Comparison of ENCODE assay signal across 30 mouse cellular contexts in the genomic region with DNA sequence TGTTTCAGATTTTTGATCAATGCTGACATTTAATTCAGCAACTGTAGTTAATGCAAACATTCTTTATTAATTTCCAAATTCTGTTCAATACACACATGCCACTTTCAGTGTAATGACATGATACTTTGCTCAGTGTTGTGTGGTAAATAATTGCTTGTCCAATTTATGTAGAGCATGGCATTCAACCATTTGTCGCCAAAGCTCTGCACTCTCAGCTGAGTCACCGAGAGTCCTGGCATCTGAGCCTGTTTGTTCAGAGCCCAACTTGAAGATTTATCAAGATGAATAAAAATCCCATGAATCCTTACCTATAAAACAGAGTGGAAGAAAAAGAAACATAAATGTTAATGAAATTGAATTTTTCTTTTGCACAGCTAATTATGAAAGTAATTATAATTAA. TPM values are rescaled to one million over a fixed set of nuclear protein-coding genes. Genes with fewer than 3 reads are reported as not detected.
"Had no signal": no experiment of that assay in that cellular context is flagged by ENCODE, and none has a peak within 500 bp of the region (broad histone marks: within the 10 kb centered on the region; RNA-seq: fewer than 3 reads in every experiment).

No protein-coding gene starts in this region.

- DNase-seq: gastrocnemius, adult 2 months; gastrocnemius, postnatal 10 days; gastrocnemius, postnatal 25 days; heart, adult 18-20 months; heart, postnatal 10 days; heart, postnatal 4 days; kidney, adult 11 months; kidney, adult 2 months; kidney, adult 9 months; kidney, postnatal 14 days; kidney, postnatal 36 days; layer of hippocampus, adult 9-11 months; layer of hippocampus, postnatal 36 days; liver; liver, embryonic 13.5 days had no signal

- H3K27ac ChIP-seq: gastrocnemius, adult 2 months; heart, embryonic 10.5 days; hindbrain, embryonic 10.5 days; hindbrain, embryonic 12.5 days; hindbrain, embryonic 14.5 days; kidney, embryonic 15.5 days; kidney, postnatal 0 days; limb, embryonic 10.5 days; limb, embryonic 12.5 days; liver, embryonic 13.5 days; liver, embryonic 15.5 days had no signal

- H3K36me3 ChIP-seq: heart, embryonic 10.5 days; heart, embryonic 12.5 days; hindbrain, embryonic 10.5 days; hindbrain, embryonic 12.5 days; kidney, embryonic 15.5 days; limb, embryonic 10.5 days; limb, embryonic 12.5 days; liver, embryonic 13.5 days; liver, embryonic 15.5 days had no signal

- H3K4me3 ChIP-seq: gastrocnemius, adult 2 months; heart, embryonic 10.5 days; heart, embryonic 12.5 days; hindbrain, embryonic 10.5 days; hindbrain, embryonic 12.5 days; kidney, embryonic 15.5 days; limb, embryonic 10.5 days; limb, embryonic 12.5 days; liver, embryonic 13.5 days; liver, embryonic 15.5 days had no signal

- H3K27me3 ChIP-seq: heart, embryonic 12.5 days; hindbrain, embryonic 12.5 days; kidney, embryonic 15.5 days; limb, embryonic 12.5 days; liver, embryonic 13.5 days; liver, embryonic 15.5 days had no signal

RNA-seq across cellular contexts. Expression of a gene that starts 55.3 kb away (rescaled TPM):
- total RNA-seq: gastrocnemius, adult 2 months; gastrocnemius, postnatal 10 days; gastrocnemius, postnatal 25 days; gastrocnemius, postnatal 4 days; granulocyte monocyte progenitor cell, adult 5-6 weeks; heart, adult 8-10 months; heart, postnatal 10 days; heart, postnatal 25 days had no signal
- polyA plus RNA-seq: large intestine, adult 2 months; liver, embryonic 13.5 days; liver, embryonic 15.5 days had no signal
